Mouse (Mus musculus) c-Kit-positive CD71-positive TER-119-positive erythroid progenitor cells, embryonic 14.5 days (primary cell): ENCODE results near the gene Ptma.
"Not testable (repeated sequence)": the region's sequence is repeated elsewhere in the genome, so short reads cannot be mapped to it uniquely, and the experiment has no call there.

Experiments
- DNase-seq: peaks from one replicate; pipeline ENCODE4 v3.0.0-alpha.2; 2013; ENCODE audit warnings: low spot score

Gene Ptma

GRCm38 (mm10) chr1:86517076-86517475 lies 9.4 kb upstream of the Ptma start:
- DNase-seq = no peak

GRCm38 (mm10) chr1:86520361-86520760 lies 6.2 kb upstream of the Ptma start:
- no peak for DNase-seq

GRCm38 (mm10) chr1:86522286-86522871 lies 4.1 kb upstream of the Ptma start:
- no peak for DNase-seq

- DNase-seq = peak; percentile 74
Measured at GRCm38 (mm10) chr1:86523776-86524618, 2.5 kb upstream of the Ptma start.

GRCm38 (mm10) chr1:86524619-86525498 lies 1.7 kb upstream of the Ptma start:
- peak; percentile 99 for DNase-seq

GRCm38 (mm10) chr1:86525499-86526115 lies 919 bp upstream of the Ptma start:
- DNase-seq = no peak

GRCm38 (mm10) chr1:86526789-86527598 lies 468 bp downstream of the Ptma start:
- no peak for DNase-seq

- peak; percentile 79 for DNase-seq
Measured at GRCm38 (mm10) chr1:86527599-86528486, 1.3 kb downstream of the Ptma start.

- DNase-seq = peak; percentile 73
Measured at GRCm38 (mm10) chr1:86528571-86529180, 2.1 kb downstream of the Ptma start.

- no peak for DNase-seq
Measured at GRCm38 (mm10) chr1:86529590-86529989, 3.1 kb downstream of the Ptma start.

GRCm38 (mm10) chr1:86530871-86531546 lies 4.5 kb downstream of the Ptma start:
- no peak for DNase-seq

GRCm38 (mm10) chr1:86531547-86532321 lies 5.2 kb downstream of the Ptma start:
- DNase-seq = no peak

- DNase-seq = peak; percentile 98
Measured at GRCm38 (mm10) chr1:86532362-86533051, 6.0 kb downstream of the Ptma start.

- DNase-seq = no peak
Measured at GRCm38 (mm10) chr1:86533411-86534130, 7.0 kb downstream of the Ptma start.

- no peak for DNase-seq
Measured at GRCm38 (mm10) chr1:86538383-86538782, 11.9 kb downstream of the Ptma start.

- DNase-seq = not testable (repeated sequence)
Measured at GRCm38 (mm10) chr1:86539583-86539982, 13.1 kb downstream of the Ptma start.

- no peak for DNase-seq
Measured at GRCm38 (mm10) chr1:86542584-86542983, 16.1 kb downstream of the Ptma start.
